Mouse (Mus musculus): ENCODE data around the gene Opa3. TPM values are rescaled to one million over a fixed set of nuclear protein-coding genes. Genes with fewer than 3 reads are reported as not detected.
A peak's percentile ranks its signal among the peaks of the same experiment; 100 is the strongest.

Opa3 gene
- polyA plus RNA-seq, 1 experiment: 27.5 TPM

- H3K79me2 ChIP-seq (ENCODE audit: control insufficient read depth, insufficient read depth): no peaks in the 10 kb centered on the region
- H3K36me3 ChIP-seq (ENCODE audit: control insufficient read depth, insufficient read depth): no peaks in the 10 kb centered on the region
- no peak overlapping the region for H3ac ChIP-seq (ENCODE audit: control insufficient read depth, insufficient read length, low read depth)
- no peaks in the 10 kb centered on the region for H3K79me3 ChIP-seq (ENCODE audit: low read depth)
- TF ChIP-seq CTCF (IDR thresholded peaks at IDR 0.05; ENCODE audit: control insufficient read depth, insufficient read depth, insufficient read length): no peak
- no peak for TF ChIP-seq MYOG (IDR thresholded peaks at IDR 0.05; ENCODE audit: control insufficient read depth, extremely low read depth, insufficient read length)
- TF ChIP-seq MYOD1 (IDR thresholded peaks at IDR 0.05; ENCODE audit: control insufficient read depth, insufficient read length, low read depth): no peak
- no peak for TF ChIP-seq FOSL1 (IDR thresholded peaks at IDR 0.05; ENCODE audit: insufficient read depth, low read length, poor library complexity, severe bottlenecking)
- TF ChIP-seq USF1 (IDR thresholded peaks at IDR 0.05; ENCODE audit: low read depth): no peak
- no peak for TF ChIP-seq CEBPB (IDR thresholded peaks at IDR 0.05; ENCODE audit: low read depth)
- no peak for TF ChIP-seq MAX (IDR thresholded peaks at IDR 0.05)
- H3K4me3 ChIP-seq (ENCODE audit: insufficient read depth, poor library complexity, severe bottlenecking): no peak overlapping the region
- no peaks in the 10 kb centered on the region for H3K27me3 ChIP-seq (ENCODE audit: control insufficient read depth, insufficient read depth, insufficient read length)
These were observed 69.7 kb downstream of the Opa3 start for GRCm38 (mm10) chr7:19297794-19298193.

- Histone ChIP-seq H3K27me3 (ENCODE audit: control insufficient read depth, insufficient read depth, insufficient read length) (no peaks in the 10 kb centered on the region), H3K4me3 (ENCODE audit: insufficient read depth, poor library complexity, severe bottlenecking) (no peak overlapping the region), H3K36me3 (ENCODE audit: control insufficient read depth, insufficient read depth) (no peaks in the 10 kb centered on the region), H3ac (ENCODE audit: control insufficient read depth, insufficient read length, low read depth) (no peak overlapping the region), H3K79me3 (ENCODE audit: low read depth) (no peaks in the 10 kb centered on the region), H3K79me2 (ENCODE audit: control insufficient read depth, insufficient read depth) (no peaks in the 10 kb centered on the region)
- TF ChIP-seq CEBPB (IDR thresholded peaks at IDR 0.05; ENCODE audit: low read depth) (no peak), MAX (IDR thresholded peaks at IDR 0.05) (no peak), MYOD1 (IDR thresholded peaks at IDR 0.05; ENCODE audit: control insufficient read depth, insufficient read length, low read depth) (no peak), FOSL1 (IDR thresholded peaks at IDR 0.05; ENCODE audit: insufficient read depth, low read length, poor library complexity, severe bottlenecking) (no peak), MYOG (IDR thresholded peaks at IDR 0.05; ENCODE audit: control insufficient read depth, extremely low read depth, insufficient read length) (no peak), CTCF (IDR thresholded peaks at IDR 0.05; ENCODE audit: control insufficient read depth, insufficient read depth, insufficient read length) (no peak), USF1 (IDR thresholded peaks at IDR 0.05; ENCODE audit: low read depth) (no peak)
These were observed 71.1 kb downstream of the Opa3 start for GRCm38 (mm10) chr7:19299194-19299593.

DNA sequence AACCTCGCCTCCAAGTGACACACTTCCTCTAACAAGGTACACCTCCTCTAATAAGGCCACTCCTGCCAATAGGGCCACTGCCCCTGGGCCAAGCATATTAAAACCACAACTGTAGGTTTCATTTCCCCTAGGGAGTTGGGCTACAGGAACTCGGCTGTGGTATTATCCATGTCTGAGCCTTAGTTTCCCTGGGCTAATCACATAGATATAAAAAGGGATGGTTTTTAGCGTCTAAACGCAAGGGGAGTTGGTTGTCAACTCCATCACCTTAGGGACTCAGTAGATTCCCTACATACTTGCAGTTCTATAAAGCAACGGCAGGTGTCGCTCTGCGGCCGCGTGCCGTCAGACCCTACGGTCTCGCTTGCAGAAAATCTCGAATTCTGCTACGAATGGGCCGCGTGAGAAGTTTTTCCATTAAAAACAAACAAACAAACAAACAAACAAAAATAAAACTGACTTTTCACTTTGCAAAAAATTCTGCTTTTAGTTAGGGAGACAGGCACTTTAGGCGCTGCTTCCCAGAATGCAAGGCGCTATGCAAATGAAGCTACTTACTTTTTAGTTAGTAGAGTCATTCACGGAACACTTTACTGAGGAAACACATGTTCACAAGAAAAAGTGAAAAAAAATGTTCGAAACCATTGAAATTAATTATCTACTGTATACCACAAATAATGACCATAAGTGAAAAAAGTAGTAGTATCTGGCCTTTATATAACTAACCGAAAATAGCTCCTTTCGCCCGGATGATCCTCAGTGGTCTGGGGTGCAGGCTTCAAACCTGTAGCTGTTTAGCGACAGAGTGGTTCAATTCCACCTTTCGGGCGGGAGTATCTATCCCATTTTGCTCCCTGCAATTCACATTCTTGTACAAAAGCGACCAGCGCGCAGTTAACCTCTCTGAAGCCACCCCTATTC, 72.6 kb downstream of the Opa3 start:
- H3K36me3 ChIP-seq (ENCODE audit: control insufficient read depth, insufficient read depth): no peaks in the 10 kb centered on the region
- TF ChIP-seq MYOG (IDR thresholded peaks at IDR 0.05; ENCODE audit: control insufficient read depth, extremely low read depth, insufficient read length) (no peak), CTCF (IDR thresholded peaks at IDR 0.05; ENCODE audit: control insufficient read depth, insufficient read depth, insufficient read length) (peak; percentile 17)
- H3K4me3 ChIP-seq (ENCODE audit: insufficient read depth, poor library complexity, severe bottlenecking): peak overlapping the region; percentile 16
- H3ac ChIP-seq (ENCODE audit: control insufficient read depth, insufficient read length, low read depth): no peak overlapping the region
- no peaks in the 10 kb centered on the region for H3K27me3 ChIP-seq (ENCODE audit: control insufficient read depth, insufficient read depth, insufficient read length)
- no peaks in the 10 kb centered on the region for H3K79me2 ChIP-seq (ENCODE audit: control insufficient read depth, insufficient read depth)
- H3K79me3 ChIP-seq (ENCODE audit: low read depth): no peaks in the 10 kb centered on the region

DNA sequence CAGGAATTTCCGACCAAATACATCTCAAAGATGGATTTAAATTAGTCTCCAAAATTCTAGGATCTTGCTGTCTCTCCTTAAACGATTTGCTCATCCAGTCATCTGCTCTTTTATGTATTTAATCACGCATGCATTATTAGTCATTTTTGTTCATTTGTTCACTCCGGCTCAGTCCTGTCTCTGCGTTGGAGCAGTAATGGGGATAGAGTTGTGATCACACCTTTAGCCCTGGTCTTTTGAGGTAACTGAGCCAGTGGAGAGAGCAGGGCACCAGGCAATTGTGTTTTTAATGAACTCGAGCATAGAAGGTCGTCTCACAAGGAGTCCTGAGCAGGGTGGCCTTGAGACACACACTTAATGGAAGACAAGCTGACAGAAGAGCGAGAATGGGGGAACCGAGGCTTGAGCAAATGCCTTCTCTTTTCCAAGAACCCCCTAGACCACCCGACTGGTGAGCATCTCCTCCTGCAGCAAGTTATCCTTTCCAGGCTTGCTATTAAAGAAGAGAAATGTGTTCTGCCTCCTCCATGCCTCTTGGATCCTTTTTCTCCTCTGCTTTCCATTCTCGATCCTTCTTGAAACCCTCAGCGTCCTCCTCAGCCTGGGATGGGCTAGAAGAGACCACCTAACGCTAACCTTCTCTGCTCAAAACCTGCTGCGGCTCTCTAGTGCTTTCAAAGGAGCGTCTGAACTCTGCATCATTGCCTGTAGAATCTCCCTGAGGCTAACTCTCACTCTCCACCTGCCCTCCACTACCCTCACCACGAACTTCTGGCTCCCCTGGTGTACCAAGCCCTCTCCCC, 73.5 kb downstream of the Opa3 start:
- Histone ChIP-seq H3K79me2 (ENCODE audit: control insufficient read depth, insufficient read depth) (no peaks in the 10 kb centered on the region), H3K36me3 (ENCODE audit: control insufficient read depth, insufficient read depth) (no peaks in the 10 kb centered on the region), H3K4me3 (ENCODE audit: insufficient read depth, poor library complexity, severe bottlenecking) (no peak overlapping the region), H3K27me3 (ENCODE audit: control insufficient read depth, insufficient read depth, insufficient read length) (no peaks in the 10 kb centered on the region), H3K79me3 (ENCODE audit: low read depth) (no peaks in the 10 kb centered on the region), H3ac (ENCODE audit: control insufficient read depth, insufficient read length, low read depth) (no peak overlapping the region)
- no peak for TF ChIP-seq CTCF (IDR thresholded peaks at IDR 0.05; ENCODE audit: control insufficient read depth, insufficient read depth, insufficient read length)

- TF ChIP-seq MYOD1 (IDR thresholded peaks at IDR 0.05; ENCODE audit: control insufficient read depth, insufficient read length, low read depth) (no peak), MYOG (IDR thresholded peaks at IDR 0.05; ENCODE audit: control insufficient read depth, extremely low read depth, insufficient read length) (no peak), FOSL1 (IDR thresholded peaks at IDR 0.05; ENCODE audit: insufficient read depth, low read length, poor library complexity, severe bottlenecking) (no peak), USF1 (IDR thresholded peaks at IDR 0.05; ENCODE audit: low read depth) (no peak), MAX (IDR thresholded peaks at IDR 0.05) (no peak), CTCF (IDR thresholded peaks at IDR 0.05; ENCODE audit: control insufficient read depth, insufficient read depth, insufficient read length) (no peak), CEBPB (IDR thresholded peaks at IDR 0.05; ENCODE audit: low read depth) (no peak)
- Histone ChIP-seq H3ac (ENCODE audit: control insufficient read depth, insufficient read length, low read depth) (no peak overlapping the region), H3K4me3 (ENCODE audit: insufficient read depth, poor library complexity, severe bottlenecking) (no peak overlapping the region), H3K27me3 (ENCODE audit: control insufficient read depth, insufficient read depth, insufficient read length) (no peaks in the 10 kb centered on the region), H3K79me3 (ENCODE audit: low read depth) (no peaks in the 10 kb centered on the region), H3K79me2 (ENCODE audit: control insufficient read depth, insufficient read depth) (no peaks in the 10 kb centered on the region), H3K36me3 (ENCODE audit: control insufficient read depth, insufficient read depth) (no peaks in the 10 kb centered on the region)
These were observed 74.3 kb downstream of the Opa3 start for GRCm38 (mm10) chr7:19302264-19303045.
